Mouse (Mus musculus): Measurements from ENCODE around the gene Eml6. TPM values are rescaled to one million over a fixed set of nuclear protein-coding genes. Genes with fewer than 3 reads are reported as not detected.
"Not testable (repeated sequence)": the region's sequence is repeated elsewhere in the genome, so short reads cannot be mapped to it uniquely, and the experiment has no call there.

Eml6 gene
- polyA plus RNA-seq, 1 experiment from 2014 or later, result 0.84 TPM

DNA sequence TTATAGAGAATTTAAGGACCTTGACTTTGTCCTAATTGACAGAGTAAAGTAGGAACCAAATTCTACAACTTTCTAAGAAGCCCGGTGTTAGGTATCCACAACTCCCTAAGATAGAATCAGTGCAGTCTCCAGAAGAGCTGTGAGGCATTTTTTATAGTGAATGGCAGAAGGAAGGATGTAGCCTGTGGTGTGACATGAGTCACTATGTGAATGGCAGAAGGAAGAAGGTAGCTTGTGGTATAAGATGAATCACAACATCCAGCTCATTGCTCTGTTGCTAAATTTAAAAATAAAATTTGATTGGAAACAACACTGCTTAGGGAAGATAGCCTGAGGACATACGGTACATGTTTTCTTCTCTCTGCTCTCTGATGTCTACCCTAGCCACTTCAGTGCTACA, 146.2 kb downstream of the Eml6 start:
- 69% methylated on average over 2 of the region's 2 CpGs for WGBS
- no peaks in the 10 kb centered on the region for H3K4me1 ChIP-seq (ENCODE audit: control insufficient read depth in 2 of 2, insufficient read depth in 2 of 2, low read length in 2 of 2)
- no peaks in the 10 kb centered on the region for H3K36me3 ChIP-seq (ENCODE audit: control insufficient read depth, insufficient read depth, low read length)
- H3K27ac ChIP-seq (replicated peaks in 1 of 2; ENCODE audit: control insufficient read depth in 1 of 2, insufficient read depth in 1 of 2, low read depth in 2 of 2, low read length in 2 of 2), result no peak overlapping the region
- no peak overlapping the region for H3K4me2 ChIP-seq (ENCODE audit: low read length)
- no peaks in the 10 kb centered on the region for H3K27me3 ChIP-seq (ENCODE audit: control insufficient read depth, insufficient read depth, low read length)
- ATAC-seq (ENCODE audit: insufficient number of reproducible peaks, insufficient read depth, low FRiP score, low read depth), result no peak
- H3K9me3 ChIP-seq (ENCODE audit: control insufficient read depth, low read length), result no peaks in the 10 kb centered on the region
- no peak overlapping the region for H3K9ac ChIP-seq (ENCODE audit: low read length)
- no peak overlapping the region for H3K4me3 ChIP-seq (ENCODE audit: control insufficient read depth in 1 of 2, insufficient read depth in 1 of 2, low read depth in 1 of 2, low read length in 2 of 2)

DNA sequence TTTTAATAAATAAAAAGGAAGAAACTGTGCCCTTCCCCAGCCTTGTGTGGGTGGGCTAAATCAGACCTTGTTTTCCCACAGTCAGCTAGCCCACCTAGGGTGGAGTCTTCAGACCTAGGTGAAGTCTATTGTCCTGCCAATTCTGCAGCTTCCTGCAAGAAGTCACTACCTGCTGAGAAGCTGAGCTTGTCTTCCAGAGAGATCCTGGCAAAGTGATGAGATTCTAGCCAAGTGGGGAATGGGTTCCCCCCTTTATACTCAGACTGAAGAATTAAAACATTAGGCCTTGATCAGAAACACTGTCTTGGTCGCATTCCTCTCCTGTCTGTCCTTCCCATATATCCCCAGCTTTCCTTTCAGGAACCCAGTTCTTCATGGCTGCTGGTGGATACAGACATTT, 147.9 kb downstream of the Eml6 start:
- H3K27me3 ChIP-seq (ENCODE audit: control insufficient read depth, insufficient read depth, low read length), result no peaks in the 10 kb centered on the region
- no peak for ATAC-seq (ENCODE audit: insufficient number of reproducible peaks, insufficient read depth, low FRiP score, low read depth)
- no peaks in the 10 kb centered on the region for H3K4me1 ChIP-seq (ENCODE audit: control insufficient read depth in 2 of 2, insufficient read depth in 2 of 2, low read length in 2 of 2)
- H3K9me3 ChIP-seq (ENCODE audit: control insufficient read depth, low read length), result no peaks in the 10 kb centered on the region
- 81% methylated on average over 1 of the region's 1 CpGs for WGBS
- no peak overlapping the region for H3K9ac ChIP-seq (ENCODE audit: low read length)
- H3K4me3 ChIP-seq (ENCODE audit: control insufficient read depth in 1 of 2, insufficient read depth in 1 of 2, low read depth in 1 of 2, low read length in 2 of 2), result no peak overlapping the region
- no peak overlapping the region for H3K4me2 ChIP-seq (ENCODE audit: low read length)
- no peak overlapping the region for H3K27ac ChIP-seq (replicated peaks in 1 of 2; ENCODE audit: control insufficient read depth in 1 of 2, insufficient read depth in 1 of 2, low read depth in 2 of 2, low read length in 2 of 2)
- no peaks in the 10 kb centered on the region for H3K36me3 ChIP-seq (ENCODE audit: control insufficient read depth, insufficient read depth, low read length)

DNA sequence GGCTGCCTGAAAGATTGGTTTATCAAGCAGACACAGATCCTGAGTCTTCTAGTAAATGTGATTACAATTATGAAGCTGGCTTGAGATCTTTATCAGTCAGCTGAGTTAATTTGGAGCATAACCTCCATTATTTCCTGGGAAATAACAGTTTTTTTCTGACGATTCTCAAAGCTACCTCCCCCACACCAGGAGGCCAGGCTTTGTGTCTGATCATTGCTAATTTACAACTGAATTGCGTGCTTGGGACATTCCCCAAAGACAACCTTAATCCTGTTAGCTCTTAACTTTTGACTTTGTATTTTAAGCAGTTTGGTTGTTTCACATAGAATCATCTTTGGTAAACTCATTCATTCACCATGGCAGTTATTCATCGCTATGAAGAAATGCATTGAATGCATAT, 148.6 kb downstream of the Eml6 start:
- H3K9ac ChIP-seq (ENCODE audit: low read length), result no peak overlapping the region
- no peaks in the 10 kb centered on the region for H3K36me3 ChIP-seq (ENCODE audit: control insufficient read depth, insufficient read depth, low read length)
- no peaks in the 10 kb centered on the region for H3K9me3 ChIP-seq (ENCODE audit: control insufficient read depth, low read length)
- H3K4me2 ChIP-seq (ENCODE audit: low read length), result no peak overlapping the region
- no peak overlapping the region for H3K27ac ChIP-seq (replicated peaks in 1 of 2; ENCODE audit: control insufficient read depth in 1 of 2, insufficient read depth in 1 of 2, low read depth in 2 of 2, low read length in 2 of 2)
- no peak for ATAC-seq (ENCODE audit: insufficient number of reproducible peaks, insufficient read depth, low FRiP score, low read depth)
- H3K4me1 ChIP-seq (ENCODE audit: control insufficient read depth in 2 of 2, insufficient read depth in 2 of 2, low read length in 2 of 2), result no peaks in the 10 kb centered on the region
- H3K27me3 ChIP-seq (ENCODE audit: control insufficient read depth, insufficient read depth, low read length), result no peaks in the 10 kb centered on the region
- 77% methylated on average over 3 of the region's 3 CpGs for WGBS
- H3K4me3 ChIP-seq (ENCODE audit: control insufficient read depth in 1 of 2, insufficient read depth in 1 of 2, low read depth in 1 of 2, low read length in 2 of 2), result no peak overlapping the region

DNA sequence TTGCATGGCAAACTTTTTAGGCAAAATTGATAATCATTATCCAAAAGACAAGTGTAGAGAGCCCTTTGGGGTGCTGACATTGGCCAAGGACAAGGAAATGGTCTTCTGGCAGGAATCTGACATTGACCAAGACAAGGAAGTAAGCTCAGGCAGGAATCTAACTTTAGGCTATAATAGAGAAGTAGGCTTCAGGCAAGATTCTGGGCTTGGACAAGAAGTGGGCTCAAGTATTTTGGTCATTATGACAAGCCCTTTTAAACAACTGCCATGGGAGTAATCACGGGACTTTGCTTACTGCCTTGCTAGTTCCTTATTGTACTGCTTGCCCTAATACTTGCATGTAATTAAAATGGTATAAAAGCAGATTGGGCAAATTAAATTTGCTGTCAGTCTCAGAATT, 151.1 kb downstream of the Eml6 start:
- H3K4me2 ChIP-seq (ENCODE audit: low read length); H3K4me3 ChIP-seq (ENCODE audit: control insufficient read depth in 1 of 2, insufficient read depth in 1 of 2, low read depth in 1 of 2, low read length in 2 of 2); H3K36me3 ChIP-seq (ENCODE audit: control insufficient read depth, insufficient read depth, low read length); H3K9ac ChIP-seq (ENCODE audit: low read length); H3K4me1 ChIP-seq (ENCODE audit: control insufficient read depth in 2 of 2, insufficient read depth in 2 of 2, low read length in 2 of 2); H3K27ac ChIP-seq (replicated peaks in 1 of 2; ENCODE audit: control insufficient read depth in 1 of 2, insufficient read depth in 1 of 2, low read depth in 2 of 2, low read length in 2 of 2); H3K9me3 ChIP-seq (ENCODE audit: control insufficient read depth, low read length); ATAC-seq (ENCODE audit: insufficient number of reproducible peaks, insufficient read depth, low FRiP score, low read depth); H3K27me3 ChIP-seq (ENCODE audit: control insufficient read depth, insufficient read depth, low read length): not testable (repeated sequence)
- WGBS, result 98% methylated on average over 1 of the region's 1 CpGs

DNA sequence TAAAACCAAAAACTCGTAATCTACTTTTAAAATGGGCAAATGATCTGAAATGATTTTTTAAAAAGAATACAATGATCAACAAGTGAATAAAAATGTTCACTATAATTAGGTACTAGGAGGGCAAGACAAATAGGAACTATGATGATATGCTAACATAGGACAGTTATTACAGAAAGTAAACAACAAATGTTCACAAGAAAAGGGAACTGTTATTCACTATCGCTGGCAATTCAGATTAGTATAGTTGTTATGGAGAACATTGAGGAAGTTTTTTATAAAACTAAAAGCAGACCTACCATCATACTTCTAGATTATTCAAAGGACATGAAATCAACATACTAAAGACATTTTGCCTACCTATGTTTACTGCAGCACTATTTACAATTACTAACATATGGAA, 155.7 kb downstream of the Eml6 start:
- H3K4me1 ChIP-seq (ENCODE audit: control insufficient read depth in 2 of 2, insufficient read depth in 2 of 2, low read length in 2 of 2), result no peaks in the 10 kb centered on the region
- H3K4me2 ChIP-seq (ENCODE audit: low read length), result no peak overlapping the region
- no peak for ATAC-seq (ENCODE audit: insufficient number of reproducible peaks, insufficient read depth, low FRiP score, low read depth)

DNA sequence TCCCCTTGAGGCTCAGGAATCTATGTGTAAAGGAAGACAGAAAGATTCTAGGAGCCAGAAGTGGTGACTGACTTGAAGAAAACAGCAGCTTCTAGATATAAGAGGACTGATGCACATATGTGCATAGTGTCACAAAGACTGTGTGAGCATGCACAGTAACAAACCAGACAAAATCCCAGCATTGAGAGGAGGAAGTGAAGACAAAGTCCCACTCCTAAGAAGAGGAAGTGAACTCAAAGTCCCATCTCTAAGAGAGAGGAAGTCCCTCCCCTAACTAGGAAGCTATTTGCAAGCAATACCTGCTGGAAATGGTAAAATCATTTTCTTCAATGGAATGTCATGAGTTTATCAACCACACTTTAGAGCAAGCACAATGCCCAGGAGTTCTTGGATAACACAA, 161.6 kb downstream of the Eml6 start:
- Histone ChIP-seq H3K27me3 (ENCODE audit: control insufficient read depth, insufficient read depth, low read length) (no peaks in the 10 kb centered on the region), H3K9ac (ENCODE audit: low read length) (no peak overlapping the region), H3K36me3 (ENCODE audit: control insufficient read depth, insufficient read depth, low read length) (no peaks in the 10 kb centered on the region), H3K4me1 (ENCODE audit: control insufficient read depth in 2 of 2, insufficient read depth in 2 of 2, low read length in 2 of 2) (no peaks in the 10 kb centered on the region), H3K4me3 (ENCODE audit: control insufficient read depth in 1 of 2, insufficient read depth in 1 of 2, low read depth in 1 of 2, low read length in 2 of 2) (no peak overlapping the region), H3K27ac (replicated peaks in 1 of 2; ENCODE audit: control insufficient read depth in 1 of 2, insufficient read depth in 1 of 2, low read depth in 2 of 2, low read length in 2 of 2) (no peak overlapping the region), H3K4me2 (ENCODE audit: low read length) (no peak overlapping the region), H3K9me3 (ENCODE audit: control insufficient read depth, low read length) (no peaks in the 10 kb centered on the region)
- no peak for ATAC-seq (ENCODE audit: insufficient number of reproducible peaks, insufficient read depth, low FRiP score, low read depth)

More for the DNA sequence above, 155.7 kb downstream of the Eml6 start:
- Histone ChIP-seq H3K27ac (replicated peaks in 1 of 2; ENCODE audit: control insufficient read depth in 1 of 2, insufficient read depth in 1 of 2, low read depth in 2 of 2, low read length in 2 of 2) (no peak overlapping the region), H3K27me3 (ENCODE audit: control insufficient read depth, insufficient read depth, low read length) (no peaks in the 10 kb centered on the region), H3K36me3 (ENCODE audit: control insufficient read depth, insufficient read depth, low read length) (no peaks in the 10 kb centered on the region), H3K9me3 (ENCODE audit: control insufficient read depth, low read length) (no peaks in the 10 kb centered on the region), H3K4me3 (ENCODE audit: control insufficient read depth in 1 of 2, insufficient read depth in 1 of 2, low read depth in 1 of 2, low read length in 2 of 2) (no peak overlapping the region), H3K9ac (ENCODE audit: low read length) (no peak overlapping the region)
- WGBS, result 85% methylated on average over 2 of the region's 2 CpGs

DNA sequence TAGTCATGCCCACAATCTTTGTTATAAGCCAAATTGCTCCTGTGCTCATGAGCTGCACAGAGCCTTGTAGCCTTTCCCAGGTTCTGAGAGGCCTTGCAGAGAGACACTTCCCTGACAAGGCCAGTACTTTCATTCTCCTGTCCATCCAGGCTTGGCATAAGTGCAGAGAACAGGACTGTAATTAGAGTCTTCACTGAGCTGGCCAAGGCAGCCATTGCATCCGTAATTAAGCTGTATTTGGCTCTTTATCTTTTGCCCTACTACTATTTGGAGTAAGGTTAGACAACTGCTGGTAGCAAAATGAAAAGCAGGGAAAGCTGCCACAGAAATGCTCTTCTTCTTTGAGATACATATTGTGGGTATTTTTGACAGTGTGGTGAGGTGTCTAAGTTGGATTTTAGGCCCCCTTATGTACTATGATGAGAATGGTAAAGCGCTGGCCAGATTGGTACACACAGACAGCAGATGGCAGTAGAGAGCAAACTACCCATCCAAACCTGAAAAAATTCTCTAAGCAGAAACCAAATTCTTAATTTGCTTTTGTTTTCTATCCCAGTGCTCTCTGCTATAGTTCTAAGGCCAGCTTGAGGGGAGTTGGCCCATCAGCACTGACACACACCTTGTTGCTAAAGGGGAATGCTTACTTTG, 164.0 kb downstream of the Eml6 start:
- Histone ChIP-seq H3K27me3 (ENCODE audit: control insufficient read depth, insufficient read depth, low read length) (no peaks in the 10 kb centered on the region), H3K9ac (ENCODE audit: low read length) (no peak overlapping the region), H3K4me3 (ENCODE audit: control insufficient read depth in 1 of 2, insufficient read depth in 1 of 2, low read depth in 1 of 2, low read length in 2 of 2) (no peak overlapping the region), H3K27ac (replicated peaks in 1 of 2; ENCODE audit: control insufficient read depth in 1 of 2, insufficient read depth in 1 of 2, low read depth in 2 of 2, low read length in 2 of 2) (no peak overlapping the region), H3K36me3 (ENCODE audit: control insufficient read depth, insufficient read depth, low read length) (no peaks in the 10 kb centered on the region), H3K4me1 (ENCODE audit: control insufficient read depth in 2 of 2, insufficient read depth in 2 of 2, low read length in 2 of 2) (no peaks in the 10 kb centered on the region), H3K4me2 (ENCODE audit: low read length) (no peak overlapping the region), H3K9me3 (ENCODE audit: control insufficient read depth, low read length) (no peaks in the 10 kb centered on the region)
- 49% methylated on average over 2 of the region's 2 CpGs for WGBS
- ATAC-seq (ENCODE audit: insufficient number of reproducible peaks, insufficient read depth, low FRiP score, low read depth), result no peak

DNA sequence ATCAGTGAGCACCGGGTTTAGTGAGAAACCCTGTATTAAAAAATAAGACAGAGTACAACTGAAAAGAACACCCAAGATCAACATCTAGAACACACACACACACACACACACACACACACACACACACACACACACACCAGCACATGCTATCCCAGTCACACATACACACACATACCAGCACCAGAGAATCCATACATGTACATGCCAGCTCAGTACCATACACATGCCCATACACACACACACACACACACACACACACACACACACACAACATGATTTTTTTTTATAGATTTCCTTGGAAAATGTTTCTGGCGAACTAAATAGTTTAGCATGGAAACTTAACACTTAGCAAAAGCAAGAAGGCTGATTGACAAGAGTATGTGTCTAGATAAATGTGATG, 164.8 kb downstream of the Eml6 start:
- Histone ChIP-seq H3K9me3 (ENCODE audit: control insufficient read depth, low read length) (no peaks in the 10 kb centered on the region), H3K9ac (ENCODE audit: low read length) (no peak overlapping the region), H3K36me3 (ENCODE audit: control insufficient read depth, insufficient read depth, low read length) (no peaks in the 10 kb centered on the region), H3K4me2 (ENCODE audit: low read length) (no peak overlapping the region), H3K4me1 (ENCODE audit: control insufficient read depth in 2 of 2, insufficient read depth in 2 of 2, low read length in 2 of 2) (no peaks in the 10 kb centered on the region), H3K4me3 (ENCODE audit: control insufficient read depth in 1 of 2, insufficient read depth in 1 of 2, low read depth in 1 of 2, low read length in 2 of 2) (no peak overlapping the region), H3K27me3 (ENCODE audit: control insufficient read depth, insufficient read depth, low read length) (no peaks in the 10 kb centered on the region), H3K27ac (replicated peaks in 1 of 2; ENCODE audit: control insufficient read depth in 1 of 2, insufficient read depth in 1 of 2, low read depth in 2 of 2, low read length in 2 of 2) (no peak overlapping the region)
- 79% methylated on average over 2 of the region's 2 CpGs for WGBS
- ATAC-seq (ENCODE audit: insufficient number of reproducible peaks, insufficient read depth, low FRiP score, low read depth), result no peak

Data from heart, embryonic 14.5 days (tissue).